Mouse (Mus musculus) forebrain, postnatal 0 days (tissue): ENCODE data around the gene Dhtkd1. TPM values are rescaled to one million over a fixed set of nuclear protein-coding genes. Genes with fewer than 3 reads are reported as not detected.

Source experiments
- ATAC-seq: fragments of 200-750 bp; cut with Nextera tagmentation; 2 replicates; pipeline ENCODE4 v1.8.0; 2017; ENCODE audit warnings: mild to moderate bottlenecking, moderate library complexity
- DNase-seq: peaks from one replicate; pipeline ENCODE4 v3.0.0-alpha.2; 2015
- H3K27ac ChIP-seq: fragments of 300-500 bp; sonication (generic); 2 replicates; pipeline ENCODE4 v1.5.1; 2014; ENCODE audit warnings: low read depth, mild to moderate bottlenecking, antibody characterized with exemption, low read length, moderate library complexity, mixed read lengths
- H3K27me3 ChIP-seq: fragments of 300-500 bp; sonication (generic); 2 replicates; pipeline ENCODE4 v1.6.1; 2014; ENCODE audit warnings: mild to moderate bottlenecking, low read length, mixed read lengths; ENCODE audit not compliant: insufficient read depth
- H3K36me3 ChIP-seq: fragments of 300-500 bp; sonication (generic); 2 replicates; pipeline ENCODE4 v1.6.1; 2014; ENCODE audit warnings: mild to moderate bottlenecking, moderate library complexity; ENCODE audit not compliant: insufficient read depth
- H3K4me1 ChIP-seq: fragments of 300-500 bp; sonication (generic); 2 replicates; pipeline ENCODE4 v1.6.1; 2014; ENCODE audit warnings: antibody characterized with exemption; ENCODE audit not compliant: insufficient read depth
- H3K4me2 ChIP-seq: fragments of 300-500 bp; sonication (generic); 2 replicates; pipeline ENCODE4 v1.6.1; 2014; ENCODE audit warnings: low read depth, mild to moderate bottlenecking, moderate library complexity
- H3K4me3 ChIP-seq: fragments of 300-500 bp; sonication (generic); 2 replicates; pipeline ENCODE4 v1.5.1; 2014; ENCODE audit warnings: low read depth, low read length, mixed read lengths
- H3K9ac ChIP-seq: fragments of 300-500 bp; sonication (generic); 2 replicates; pipeline ENCODE4 v1.6.1; 2014; ENCODE audit warnings: mild to moderate bottlenecking
- H3K9me3 ChIP-seq: fragments of 300-500 bp; sonication (generic); 2 replicates; pipeline ENCODE4 v1.6.1; 2016; ENCODE audit warnings: low read length
- CTCF ChIP-seq: sonication (generic); IDR thresholded peaks from 2 replicates; pipeline ENCODE4 v1.5.1; 2016; ENCODE audit warnings: antibody characterized with exemption, control low read depth, low read depth
- WGBS: fragments of 180-500 bp; shearing (Covaris S2); extraction: QIAGEN DNeasy Blood & Tissue Kit; methylation state at CpG from one replicate; pipeline ENCODE4 v1.1.7; 2014; 5-methylcytosine and 5-hydroxymethylcytosine counted together
- polyA plus RNA-seq: library from polyadenylated mRNA; unstranded; fragments of >200 nt; fragmentation: Nextera tagmentation; extraction: Ambion mirVana; gene quantifications from 2 replicates; pipeline ENCODE4 v1.2.1, GENCODE M21; 2015
- total RNA-seq: library from RNA; depleted of rRNA; stranded (reverse); fragments of >200 nt; gene quantifications from 2 replicates; pipeline ENCODE4 v1.2.3, GENCODE M21; 2014

Gene Dhtkd1
- total and polyA plus RNA-seq, 2 experiments from 2014 or later, result 3.7 to 13.1 TPM

DNA sequence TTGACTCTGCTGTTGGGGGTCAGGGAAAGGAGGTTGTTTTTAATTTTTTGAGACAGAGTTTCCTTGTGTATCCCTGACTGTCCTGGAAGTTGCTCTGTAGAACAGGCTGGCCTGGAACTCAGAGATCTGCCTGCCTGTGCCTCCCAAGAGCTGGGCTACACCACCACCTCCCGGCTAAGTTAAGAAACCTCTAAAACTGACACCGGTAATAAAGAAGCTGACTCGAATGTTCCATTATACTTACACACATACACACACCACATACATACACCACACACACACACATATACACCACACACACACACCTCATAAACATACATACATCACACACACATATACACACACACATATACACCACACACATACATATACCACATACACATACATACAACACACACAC, 7.7 kb downstream of the Dhtkd1 start:
- no peaks in the 10 kb centered on the region for H3K9me3 ChIP-seq
- DNase-seq (no peak), ATAC-seq (no peak)
- H3K36me3 ChIP-seq, result peaks cover 9% of the 10 kb centered on the region; the same call in 1 of the 2 replicates
- no peaks in the 10 kb centered on the region for H3K4me1 ChIP-seq
- no peak overlapping the region for H3K4me3 ChIP-seq
- no peak overlapping the region for H3K27ac ChIP-seq
- H3K27me3 ChIP-seq, result no peaks in the 10 kb centered on the region
- TF ChIP-seq CTCF, result no peak
- H3K4me2 ChIP-seq, result no peak overlapping the region
- no peak overlapping the region for H3K9ac ChIP-seq
- WGBS, result 91% methylated on average over 3 of the region's 3 CpGs

DNA sequence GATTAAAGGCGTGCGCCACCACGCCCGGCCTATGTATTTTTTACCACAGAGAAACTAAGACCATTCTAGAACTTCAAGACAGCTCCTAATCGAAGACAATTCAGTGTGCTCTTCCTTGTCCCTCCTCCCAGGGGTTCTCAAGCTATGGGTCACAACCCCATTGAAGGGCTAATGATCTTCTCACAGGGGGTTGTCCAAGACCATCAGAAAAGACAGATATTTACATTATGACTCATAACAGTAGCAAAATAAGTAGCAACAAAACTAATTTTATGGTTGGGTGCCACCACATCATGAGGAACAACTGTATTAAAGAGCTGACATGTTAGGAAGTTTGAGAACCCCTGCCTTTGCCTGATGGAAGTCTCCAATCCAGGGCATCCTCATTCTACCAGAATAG, 10.7 kb downstream of the Dhtkd1 start:
- no peak for TF ChIP-seq CTCF
- WGBS, result 98% methylated on average over 5 of the region's 5 CpGs

DNA sequence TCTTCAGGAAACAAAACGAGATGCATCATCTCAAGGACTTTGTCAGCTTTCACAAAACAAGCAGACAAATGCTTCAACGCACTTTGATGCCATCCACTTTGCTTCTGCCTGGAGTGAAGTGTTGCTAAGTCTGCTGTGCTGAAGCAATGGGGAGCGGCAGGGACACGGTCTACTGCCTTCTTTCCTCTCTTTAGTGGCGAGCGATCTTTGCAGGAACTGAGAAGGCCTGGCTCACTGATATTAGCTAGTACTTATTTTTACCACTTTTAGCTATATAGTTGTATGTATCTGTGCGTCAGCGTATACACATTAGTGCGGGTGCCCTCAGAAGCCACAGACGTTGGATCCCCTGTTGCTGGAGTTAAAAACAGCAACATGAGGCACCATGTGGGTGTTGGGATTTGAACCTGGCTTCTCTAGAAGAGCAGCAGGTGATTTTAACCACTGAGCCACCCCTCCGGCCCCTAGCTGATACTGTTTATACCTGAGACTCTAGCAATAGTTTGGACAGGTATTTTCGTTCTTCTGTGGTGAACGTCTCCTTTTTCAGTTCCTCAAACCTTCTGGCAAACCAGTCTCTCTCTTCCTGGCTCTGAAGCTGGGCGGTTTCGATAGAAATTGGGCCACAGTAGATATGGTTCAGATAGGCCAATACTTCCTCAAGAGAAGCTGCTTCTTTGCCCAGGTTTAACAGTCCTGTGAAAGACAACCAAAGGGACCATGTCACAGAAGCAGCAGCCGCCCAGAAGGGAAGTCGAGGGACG, 12.1 kb downstream of the Dhtkd1 start:
- Histone ChIP-seq H3K9me3 (no peaks in the 10 kb centered on the region), H3K4me1 (no peaks in the 10 kb centered on the region), H3K27me3 (no peaks in the 10 kb centered on the region), H3K4me3 (no peak overlapping the region), H3K9ac (no peak overlapping the region), H3K27ac (no peak overlapping the region), H3K36me3 (peaks cover 26% of the 10 kb centered on the region), H3K4me2 (no peak overlapping the region)
- DNase-seq (no peak), ATAC-seq (no peak)
- TF ChIP-seq CTCF, result no peak
- WGBS, result 94% methylated on average over 18 of the region's 18 CpGs

More for the DNA sequence above, 10.7 kb downstream of the Dhtkd1 start:
- Histone ChIP-seq H3K4me3 (no peak overlapping the region), H3K27me3 (no peaks in the 10 kb centered on the region), H3K36me3 (peaks cover 26% of the 10 kb centered on the region), H3K4me1 (no peaks in the 10 kb centered on the region), H3K9me3 (no peaks in the 10 kb centered on the region), H3K9ac (no peak overlapping the region), H3K27ac (no peak overlapping the region), H3K4me2 (no peak overlapping the region)
- DNase-seq (no peak), ATAC-seq (no peak)

DNA sequence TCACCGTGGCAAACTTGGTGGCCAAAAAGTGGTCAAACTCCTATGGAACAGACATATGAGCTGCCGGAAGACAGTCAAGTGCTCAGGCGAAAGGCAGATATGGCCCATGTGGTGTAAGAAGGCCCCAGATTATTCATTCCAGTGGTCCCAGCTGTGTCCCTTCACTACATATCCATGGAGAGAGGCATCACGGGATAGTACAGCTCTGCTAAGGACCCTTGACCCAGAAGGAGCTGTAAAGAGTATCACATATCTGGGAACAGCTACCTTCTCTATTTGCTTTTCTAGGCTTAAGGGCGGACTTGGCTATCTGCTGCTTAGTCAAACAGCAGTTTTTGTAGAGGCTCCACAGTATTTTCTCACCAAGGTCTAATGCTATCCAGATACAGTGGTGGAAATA, 12.8 kb downstream of the Dhtkd1 start:
- Histone ChIP-seq H3K4me2 (no peak overlapping the region), H3K9ac (no peak overlapping the region), H3K4me3 (no peak overlapping the region), H3K9me3 (no peaks in the 10 kb centered on the region), H3K4me1 (no peaks in the 10 kb centered on the region), H3K27me3 (no peaks in the 10 kb centered on the region), H3K27ac (no peak overlapping the region), H3K36me3 (peaks cover 26% of the 10 kb centered on the region)
- no peak for TF ChIP-seq CTCF
- DNase-seq (no peak), ATAC-seq (no peak)
- 97% methylated on average over 5 of the region's 5 CpGs for WGBS

DNA sequence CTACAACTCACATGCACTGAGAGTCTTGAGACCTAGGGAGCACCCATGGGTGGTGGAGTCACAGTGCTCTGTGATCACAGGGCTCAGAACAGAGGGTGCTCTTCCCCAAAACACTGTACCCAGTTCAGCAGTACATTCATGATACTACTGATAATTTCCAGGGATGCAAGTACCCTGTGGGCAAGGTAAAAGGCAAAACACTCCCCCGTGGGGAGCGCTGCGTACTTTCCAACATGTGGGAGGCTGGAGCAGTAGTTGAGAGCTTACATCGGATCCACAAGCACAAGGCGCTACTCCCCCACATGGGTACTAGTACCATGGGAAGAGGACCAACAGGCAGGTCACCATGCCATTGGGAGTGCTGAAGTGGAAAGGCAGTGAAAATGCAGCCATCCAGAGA, 15.1 kb downstream of the Dhtkd1 start:
- H3K36me3 ChIP-seq, result peaks cover 26% of the 10 kb centered on the region
- no peak for TF ChIP-seq CTCF

DNA sequence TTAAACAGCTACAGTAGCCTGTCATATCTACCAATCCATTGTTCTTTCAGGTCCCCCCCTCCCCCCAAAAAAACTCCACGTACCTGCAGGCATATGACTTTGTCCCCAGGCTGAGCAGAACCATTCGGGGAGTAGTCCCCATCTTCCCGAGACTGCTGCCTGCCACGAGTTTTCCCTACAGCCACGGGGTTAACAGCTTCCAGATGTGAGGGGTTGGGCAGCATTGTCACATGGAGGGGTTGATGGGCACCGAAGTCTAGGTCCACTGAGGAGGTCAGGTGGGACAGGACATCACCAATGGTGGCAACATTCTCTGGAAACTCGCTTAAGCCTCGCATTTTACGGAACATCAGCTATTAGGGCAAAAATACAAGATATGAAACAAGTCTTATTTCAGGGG, 18.8 kb downstream of the Dhtkd1 start:
- H3K4me1 ChIP-seq, result no peaks in the 10 kb centered on the region
- peaks cover 23% of the 10 kb centered on the region for H3K36me3 ChIP-seq
- H3K9ac ChIP-seq, result no peak overlapping the region
- 90% methylated on average over 9 of the region's 9 CpGs for WGBS
- no peaks in the 10 kb centered on the region for H3K9me3 ChIP-seq
- no peak overlapping the region for H3K27ac ChIP-seq
- H3K4me2 ChIP-seq, result no peak overlapping the region
- no peak overlapping the region for H3K4me3 ChIP-seq
- ATAC-seq, result no peak
- DNase-seq, result no peak
- H3K27me3 ChIP-seq, result no peaks in the 10 kb centered on the region
- TF ChIP-seq CTCF, result no peak

More for the DNA sequence above, 15.1 kb downstream of the Dhtkd1 start:
- Histone ChIP-seq H3K27me3 (no peaks in the 10 kb centered on the region), H3K4me3 (no peak overlapping the region), H3K27ac (no peak overlapping the region), H3K9me3 (no peaks in the 10 kb centered on the region), H3K4me1 (no peaks in the 10 kb centered on the region), H3K4me2 (no peak overlapping the region), H3K9ac (no peak overlapping the region)
- no peak for DNase-seq
- no peak for ATAC-seq
- 97% methylated on average over 5 of the region's 5 CpGs for WGBS

DNA sequence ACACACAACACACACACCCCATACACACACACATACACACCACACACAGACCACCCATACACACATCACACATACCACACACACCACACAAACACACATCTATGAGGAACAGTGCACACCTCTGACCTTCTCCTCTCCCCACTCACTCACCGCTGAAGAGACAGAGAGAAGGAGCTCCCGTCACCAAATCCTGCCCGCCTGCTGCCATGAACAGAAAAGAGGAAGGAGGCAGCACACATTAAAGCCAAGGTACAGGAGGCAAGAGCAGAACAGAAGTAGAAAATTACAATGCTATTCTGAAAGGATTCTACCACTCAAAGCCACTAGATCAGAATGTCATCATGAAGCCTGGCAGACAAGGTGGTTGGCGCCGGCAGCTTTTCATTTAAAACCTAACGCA, 19.8 kb downstream of the Dhtkd1 start:
- no peak for DNase-seq
- Histone ChIP-seq H3K9me3 (no peaks in the 10 kb centered on the region), H3K4me2 (no peak overlapping the region), H3K4me3 (no peak overlapping the region), H3K36me3 (peaks cover 16% of the 10 kb centered on the region), H3K27me3 (no peaks in the 10 kb centered on the region), H3K9ac (no peak overlapping the region), H3K4me1 (no peaks in the 10 kb centered on the region), H3K27ac (no peak overlapping the region)
- no peak for ATAC-seq
- no peak for TF ChIP-seq CTCF
- WGBS, result 98% methylated on average over 6 of the region's 6 CpGs
